Mouse (Mus musculus): Measurements from ENCODE around the gene Arl4c.

- TF ChIP-seq CTCF (IDR thresholded peaks at IDR 0.05; ENCODE audit: borderline replicate concordance, extremely low read depth, insufficient read depth, insufficient read length) (no peak), POLR2A (IDR thresholded peaks at IDR 0.05; ENCODE audit: borderline replicate concordance, extremely low read depth, insufficient read depth, insufficient read length, poor library complexity, severe bottlenecking) (no peak)
Observed at GRCm38 (mm10) chr1:88623541-88624115, 78.4 kb downstream of the Arl4c start.

Measured in brain, embryonic 14.5 days (tissue).